Mouse (Mus musculus) intestine, embryonic 14.5 days (tissue): Measurements from ENCODE around the gene Mx1. TPM values are rescaled to one million over a fixed set of nuclear protein-coding genes. Genes with fewer than 3 reads are reported as not detected.

Experiments used
- ATAC-seq: fragments of 200-750 bp; cut with Nextera tagmentation; replicated peaks from 2 replicates; pipeline ENCODE4 v1.8.0; 2017; ENCODE audit warnings: low read depth, moderate number of reproducible peaks, moderate TSS enrichment, moderate library complexity; ENCODE audit not compliant: low FRiP score, low TSS enrichment
- DNase-seq: peaks from one replicate; pipeline ENCODE4 v3.0.0-alpha.2; 2018; ENCODE audit warnings: low spot score
- H3K27ac ChIP-seq: fragments of 300-500 bp; sonication (generic); 2 replicates; pipeline ENCODE4 v1.5.1; 2014; ENCODE audit warnings: low read depth, mild to moderate bottlenecking, control low read depth
- H3K27me3 ChIP-seq: fragments of 300-500 bp; sonication (generic); replicated peaks from 2 replicates; pipeline ENCODE4 v1.6.1; 2014; ENCODE audit warnings: low read length, control low read depth; ENCODE audit not compliant: control insufficient read depth, insufficient read depth
- H3K36me3 ChIP-seq: fragments of 300-500 bp; sonication (generic); 2 replicates; pipeline ENCODE4 v1.6.1; 2014; ENCODE audit warnings: low read length, control low read depth; ENCODE audit not compliant: control insufficient read depth, insufficient read depth
- H3K4me1 ChIP-seq: fragments of 300-500 bp; sonication (generic); replicated peaks from 2 replicates; pipeline ENCODE4 v1.6.1; 2014; ENCODE audit warnings: low read length, control low read depth, mixed read lengths; ENCODE audit not compliant: control insufficient read depth, insufficient read depth
- H3K4me2 ChIP-seq: fragments of 300-500 bp; sonication (generic); 2 replicates; pipeline ENCODE4 v1.6.1; 2014; ENCODE audit warnings: low read length
- H3K4me3 ChIP-seq: fragments of 300-500 bp; sonication (generic); 2 replicates; pipeline ENCODE4 v1.5.1; 2014; ENCODE audit warnings: low read depth, low read length, control low read depth, mixed read lengths
- H3K9ac ChIP-seq: fragments of 300-500 bp; sonication (generic); 2 replicates; pipeline ENCODE4 v1.6.1; 2014; ENCODE audit warnings: mild to moderate bottlenecking, low read length
- H3K9me3 ChIP-seq: fragments of 300-500 bp; sonication (generic); 2 replicates; pipeline ENCODE4 v1.6.1; 2016; ENCODE audit warnings: low read length, control low read depth; ENCODE audit not compliant: control insufficient read depth
- WGBS: fragments of 180-500 bp; shearing (Covaris S2); extraction: QIAGEN DNeasy Blood & Tissue Kit; methylation state at CpG from one replicate; pipeline ENCODE4 v1.1.7; 2014; 5-methylcytosine and 5-hydroxymethylcytosine counted together
- polyA plus RNA-seq: library from polyadenylated mRNA; unstranded; fragments of >200 nt; fragmentation: Nextera tagmentation; extraction: Ambion mirVana; gene quantifications from 2 replicates; pipeline ENCODE4 v1.2.1, GENCODE M21; 2014

The Mx1 gene
- polyA plus RNA-seq, 1 experiment from 2014 or later: 0.31 TPM

DNA sequence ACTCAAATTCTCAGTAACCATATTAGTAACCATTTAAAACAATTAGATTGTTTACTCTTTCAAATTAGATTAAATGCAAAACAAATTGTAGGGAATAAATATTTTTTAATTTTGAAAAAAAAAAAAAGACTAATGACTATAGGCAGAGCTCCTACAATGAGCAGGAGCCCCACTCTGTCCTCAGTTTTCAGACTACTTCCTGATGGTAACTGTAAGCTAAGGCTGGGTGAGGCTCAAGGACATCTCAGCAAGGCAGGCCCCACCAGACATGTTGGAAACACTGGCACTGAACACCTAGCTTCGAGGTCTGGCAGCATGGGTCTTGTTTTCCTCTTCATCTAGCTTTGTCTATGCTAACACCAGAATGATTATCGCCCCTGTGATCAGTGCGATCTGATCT lies 35.4 kb upstream of the Mx1 start:
- H3K4me2 ChIP-seq: no peak overlapping the region
- H3K4me3 ChIP-seq: no peak overlapping the region
- ATAC-seq (no peak), DNase-seq (no peak)
- H3K27me3 ChIP-seq: no peaks in the 10 kb centered on the region
- WGBS: 92% methylated on average over 3 of the region's 3 CpGs
- no peak overlapping the region for H3K27ac ChIP-seq
- H3K36me3 ChIP-seq: no peaks in the 10 kb centered on the region
- no peak overlapping the region for H3K9ac ChIP-seq
- H3K4me1 ChIP-seq: no peaks in the 10 kb centered on the region
- no peaks in the 10 kb centered on the region for H3K9me3 ChIP-seq

DNA sequence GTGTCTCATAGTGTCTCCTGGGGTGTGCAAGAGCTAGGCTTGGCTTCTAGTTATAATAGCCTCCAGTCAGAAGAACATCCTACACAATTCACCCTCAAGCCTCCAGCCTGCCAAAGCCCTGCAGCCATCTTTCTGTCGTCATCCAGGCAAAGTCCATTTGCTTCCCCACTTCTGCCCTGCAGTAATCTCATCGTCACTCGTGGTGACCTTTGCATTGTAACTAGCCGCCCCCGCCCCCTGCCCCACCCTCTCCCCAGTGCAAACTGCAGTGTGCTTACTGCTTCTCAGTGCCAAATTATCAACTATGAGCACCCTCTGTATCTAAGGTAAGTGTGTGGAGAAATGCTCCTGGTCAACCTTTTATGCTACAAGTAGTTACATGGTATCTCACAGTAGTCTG lies 35.0 kb upstream of the Mx1 start:
- Histone ChIP-seq H3K9me3 (no peaks in the 10 kb centered on the region), H3K4me1 (no peaks in the 10 kb centered on the region), H3K27me3 (no peaks in the 10 kb centered on the region), H3K4me2 (no peak overlapping the region), H3K4me3 (no peak overlapping the region), H3K9ac (no peak overlapping the region), H3K36me3 (no peaks in the 10 kb centered on the region), H3K27ac (no peak overlapping the region)
- no peak for DNase-seq
- ATAC-seq: peak; percentile 73
- 40% methylated on average over 5 of the region's 5 CpGs for WGBS

DNA sequence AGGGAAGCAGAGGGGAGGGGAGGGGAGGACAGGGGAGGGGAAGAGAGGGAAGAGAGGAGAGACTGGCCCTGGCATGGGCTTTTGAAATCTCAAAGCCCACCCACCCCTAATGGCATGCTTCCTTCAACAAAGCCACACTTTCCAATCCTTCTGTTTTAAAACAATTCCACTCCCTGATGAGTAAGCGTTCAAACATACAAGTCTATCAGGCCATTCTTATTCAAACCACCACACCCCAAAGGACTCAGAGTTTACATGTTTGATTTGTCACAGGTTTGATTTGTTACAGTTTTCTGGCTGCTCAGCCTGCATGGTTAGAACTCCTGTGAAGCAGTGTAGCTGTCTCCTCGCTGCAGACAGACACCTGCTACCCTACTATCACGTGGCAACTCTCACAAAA lies 33.3 kb upstream of the Mx1 start:
- no peak overlapping the region for H3K9ac ChIP-seq
- no peaks in the 10 kb centered on the region for H3K9me3 ChIP-seq
- DNase-seq: no peak
- H3K4me3 ChIP-seq: no peak overlapping the region
- no peaks in the 10 kb centered on the region for H3K4me1 ChIP-seq
- H3K27ac ChIP-seq: peak overlapping the region; percentile 33
- no peak for ATAC-seq
- no peaks in the 10 kb centered on the region for H3K36me3 ChIP-seq
- H3K27me3 ChIP-seq: no peaks in the 10 kb centered on the region
- H3K4me2 ChIP-seq: no peak overlapping the region
- WGBS: 40% methylated on average over 3 of the region's 3 CpGs

DNA sequence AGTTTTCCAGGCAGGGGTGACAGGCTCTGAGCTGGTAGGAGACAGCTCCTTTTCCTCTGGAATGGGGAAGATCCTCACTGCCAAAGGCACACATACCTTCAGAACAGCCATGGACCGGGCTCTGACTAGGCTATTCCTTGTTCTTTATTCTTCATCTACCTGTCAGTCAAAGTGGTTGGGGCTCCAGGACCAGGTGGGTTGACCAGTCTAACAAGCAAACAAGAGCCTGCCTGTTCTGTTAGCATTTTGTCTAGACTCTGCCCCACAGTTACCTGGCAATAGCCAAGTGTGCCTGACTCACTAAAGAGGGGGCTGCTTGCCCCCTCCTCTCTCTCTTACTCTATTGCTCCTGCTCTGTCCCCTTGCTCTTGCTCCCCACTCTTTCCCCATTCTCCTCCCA lies 29.7 kb upstream of the Mx1 start:
- ATAC-seq: no peak
- 84% methylated on average over 1 of the region's 1 CpGs for WGBS
- H3K27ac ChIP-seq: no peak overlapping the region

DNA sequence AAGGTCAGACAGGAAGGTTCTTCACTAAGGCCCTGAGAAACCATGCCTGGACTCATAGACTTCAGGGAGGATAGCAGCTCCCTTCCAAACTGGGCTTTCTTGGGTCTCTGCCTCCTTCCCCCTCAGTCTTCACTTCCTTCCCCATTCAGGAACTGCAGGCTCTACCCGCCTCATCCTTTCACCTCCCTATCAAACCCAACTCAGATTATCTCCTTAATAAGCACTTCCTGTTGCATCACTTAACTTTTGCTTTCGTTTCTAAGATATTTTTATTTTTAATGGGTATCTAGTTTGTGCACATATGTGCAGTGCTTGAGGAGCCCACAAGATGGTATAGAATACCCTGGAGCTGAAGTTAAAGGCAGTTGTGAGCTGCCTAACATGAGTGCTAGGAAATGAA lies 15.9 kb upstream of the Mx1 start:
- Histone ChIP-seq H3K4me3 (no peak overlapping the region), H3K4me1 (no peaks in the 10 kb centered on the region), H3K9ac (no peak overlapping the region), H3K27ac (no peak overlapping the region), H3K4me2 (no peak overlapping the region), H3K27me3 (no peaks in the 10 kb centered on the region), H3K9me3 (no peaks in the 10 kb centered on the region), H3K36me3 (no peaks in the 10 kb centered on the region)
- 84% methylated on average over 2 of the region's 2 CpGs for WGBS
- DNase-seq: no peak
- no peak for ATAC-seq

More for the DNA sequence above, 29.7 kb upstream of the Mx1 start:
- H3K4me3 ChIP-seq: no peak overlapping the region
- no peaks in the 10 kb centered on the region for H3K27me3 ChIP-seq
- H3K4me1 ChIP-seq: no peaks in the 10 kb centered on the region
- no peak for DNase-seq
- H3K4me2 ChIP-seq: no peak overlapping the region
- H3K9me3 ChIP-seq: no peaks in the 10 kb centered on the region
- H3K9ac ChIP-seq: no peak overlapping the region
- no peaks in the 10 kb centered on the region for H3K36me3 ChIP-seq

DNA sequence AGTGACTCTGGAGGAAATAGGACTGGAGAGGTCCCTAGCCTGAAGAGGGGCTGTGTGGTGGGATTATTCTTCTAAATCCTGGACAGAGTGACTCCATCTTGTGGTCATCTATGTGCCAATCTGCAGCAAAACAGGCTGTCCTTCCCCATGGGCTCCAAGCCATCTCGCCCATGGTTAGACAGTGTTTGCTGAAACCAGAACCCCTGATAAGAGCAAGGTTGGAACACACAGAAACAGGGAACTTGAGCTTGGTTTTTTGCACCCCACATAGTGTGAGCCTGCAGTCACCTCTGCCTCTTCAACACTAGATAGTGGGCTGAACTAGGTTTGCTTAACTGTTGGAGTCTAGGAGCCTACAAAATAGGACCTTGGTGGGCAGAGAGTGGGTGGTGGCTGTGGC lies 13.8 kb upstream of the Mx1 start:
- Histone ChIP-seq H3K4me3 (no peak overlapping the region), H3K9me3 (no peaks in the 10 kb centered on the region), H3K4me1 (no peaks in the 10 kb centered on the region), H3K4me2 (no peak overlapping the region), H3K9ac (no peak overlapping the region), H3K27ac (no peak overlapping the region), H3K27me3 (no peaks in the 10 kb centered on the region), H3K36me3 (no peaks in the 10 kb centered on the region)
- 91% methylated on average over 1 of the region's 1 CpGs for WGBS
- ATAC-seq (no peak), DNase-seq (no peak)

DNA sequence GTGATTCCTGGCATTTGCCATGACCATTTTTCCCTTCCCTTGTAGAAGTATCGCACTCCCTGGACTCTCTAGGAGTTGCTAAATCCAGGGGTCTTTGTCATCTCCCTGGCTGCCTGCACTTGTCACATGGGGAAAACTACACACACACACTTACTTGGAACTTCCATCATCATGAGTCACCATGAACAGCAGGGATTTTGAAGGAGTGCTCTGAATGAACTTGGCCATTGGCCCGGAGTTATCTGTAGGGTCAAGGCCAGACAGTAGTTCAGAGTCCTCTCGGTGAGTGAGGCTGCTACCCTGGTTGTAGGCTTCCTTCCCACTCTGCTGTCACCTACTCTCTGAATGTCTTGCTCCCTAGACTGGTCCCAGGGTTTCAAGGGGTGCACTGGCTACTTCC lies 12.9 kb upstream of the Mx1 start:
- H3K4me2 ChIP-seq: no peak overlapping the region
- no peaks in the 10 kb centered on the region for H3K9me3 ChIP-seq
- no peak overlapping the region for H3K27ac ChIP-seq
- ATAC-seq (no peak), DNase-seq (no peak)
- H3K27me3 ChIP-seq: no peaks in the 10 kb centered on the region
- H3K36me3 ChIP-seq: no peaks in the 10 kb centered on the region
- H3K4me3 ChIP-seq: no peak overlapping the region
- no peaks in the 10 kb centered on the region for H3K4me1 ChIP-seq
- 89% methylated on average over 3 of the region's 3 CpGs for WGBS
- H3K9ac ChIP-seq: no peak overlapping the region

DNA sequence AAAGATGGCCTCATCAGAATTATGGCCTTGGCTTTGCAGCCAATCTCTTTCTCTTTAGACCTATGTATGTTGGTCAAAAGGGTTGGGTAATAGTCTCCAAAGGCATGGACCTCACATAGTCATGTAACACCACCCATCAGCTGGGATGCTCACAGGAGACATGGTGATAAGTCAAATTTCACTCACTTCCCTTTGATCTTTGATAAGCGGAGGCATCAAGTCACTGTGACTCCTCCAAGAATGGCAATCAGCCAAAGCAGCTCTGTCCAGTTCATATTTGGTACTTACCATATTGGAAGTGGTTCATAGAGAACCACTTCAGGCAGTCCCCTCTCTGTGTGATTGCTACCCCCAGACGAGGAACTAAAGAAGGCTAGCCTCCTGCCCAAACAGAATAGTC lies 12.0 kb upstream of the Mx1 start:
- Histone ChIP-seq H3K36me3 (no peaks in the 10 kb centered on the region), H3K4me1 (no peaks in the 10 kb centered on the region), H3K9me3 (no peaks in the 10 kb centered on the region), H3K9ac (no peak overlapping the region), H3K4me3 (no peak overlapping the region), H3K27ac (no peak overlapping the region), H3K27me3 (no peaks in the 10 kb centered on the region), H3K4me2 (no peak overlapping the region)
- ATAC-seq (no peak), DNase-seq (no peak)
- 80% methylated on average over 2 of the region's 2 CpGs for WGBS

DNA sequence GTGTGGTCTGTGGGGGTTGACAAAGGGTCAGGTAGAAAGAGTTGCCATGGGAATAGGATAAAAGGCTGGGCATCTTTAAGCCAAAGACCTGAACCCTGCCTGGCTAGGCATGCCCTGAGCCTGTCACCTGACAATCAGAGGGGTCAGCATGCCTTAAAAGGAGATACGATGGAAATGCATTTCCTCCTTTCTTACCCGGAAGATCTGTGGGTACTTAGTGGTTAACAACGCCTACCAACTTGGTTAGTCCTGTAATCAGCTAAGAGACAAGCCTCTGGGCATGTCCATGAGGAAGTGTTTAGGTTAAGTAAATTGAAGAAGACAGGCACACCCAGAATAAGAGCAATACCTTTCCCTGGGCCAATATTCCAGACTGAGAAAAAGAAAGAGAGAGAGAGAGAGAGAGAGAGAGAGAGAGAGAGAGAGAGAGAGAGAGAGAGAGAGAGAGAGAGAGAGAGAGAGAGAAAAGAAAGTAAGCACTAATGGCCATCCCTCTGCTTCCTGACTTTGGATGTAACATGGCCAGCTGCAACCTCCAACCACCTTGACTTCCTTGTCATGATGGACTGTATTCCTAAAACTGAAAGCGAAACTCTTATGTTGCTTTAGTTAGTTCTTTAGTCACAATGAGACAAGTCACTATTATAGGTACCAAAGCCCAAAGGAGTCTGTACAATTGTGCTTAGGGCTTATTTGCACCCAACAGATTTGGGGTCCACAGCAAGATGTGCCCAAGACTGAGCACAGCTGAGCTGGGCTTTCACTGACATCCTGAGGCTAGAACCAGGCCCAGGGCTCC lies 5.5 kb upstream of the Mx1 start:
- ATAC-seq: no peak
- 79% methylated on average over 4 of the region's 4 CpGs for WGBS
- Histone ChIP-seq H3K36me3 (no peaks in the 10 kb centered on the region), H3K27ac (no peak overlapping the region), H3K27me3 (no peaks in the 10 kb centered on the region), H3K4me2 (no peak overlapping the region), H3K4me3 (no peak overlapping the region), H3K9ac (no peak overlapping the region), H3K4me1 (no peaks in the 10 kb centered on the region), H3K9me3 (no peaks in the 10 kb centered on the region)
- DNase-seq: no peak
